Mouse (Mus musculus) lung, adult 2 months (tissue): ENCODE data around the gene Ubqlnl. TPM values are rescaled to one million over a fixed set of nuclear protein-coding genes. Genes with fewer than 3 reads are reported as not detected.

ENCODE experiments used
- DNase-seq: peaks from one replicate; pipeline ENCODE4 v3.0.0; 2022
- H3K4me1 ChIP-seq: fragments of 200-500 bp; 2 replicates; pipeline ENCODE4 v1.6.1; 2011; ENCODE audit warnings: low read length; ENCODE audit not compliant: control insufficient read depth, insufficient read depth
- H3K4me3 ChIP-seq: fragments of 200-500 bp; replicated peaks from 2 replicates; pipeline ENCODE3; 2011; ENCODE audit warnings: low read depth, mild to moderate bottlenecking, control low read depth, low read length; ENCODE audit errors: extremely low read depth
- CTCF ChIP-seq: fragments of 200-500 bp; IDR thresholded peaks from 2 replicates; pipeline ENCODE4 v1.5.1; 2011; ENCODE audit warnings: mild to moderate bottlenecking, low read length, control low read depth; ENCODE audit not compliant: insufficient read depth
- POLR2A ChIP-seq: fragments of 200-500 bp; IDR thresholded peaks from 2 replicates; pipeline ENCODE4 v1.6.1; 2011; ENCODE audit warnings: low read depth, mild to moderate bottlenecking, control low read depth, low read length, borderline replicate concordance; ENCODE audit errors: extremely low read depth
- WGBS: fragments of 180-500 bp; shearing (Covaris S2); methylation state at CpG from one replicate; pipeline ENCODE4 v1.1.7; 2018; 5-methylcytosine and 5-hydroxymethylcytosine counted together
- polyA plus RNA-seq: library from polyadenylated mRNA; depleted of rRNA; stranded (reverse); fragments of >200 nt; gene quantifications from 2 replicates; pipeline ENCODE4 v1.2.3, GENCODE M21; 2012; rRNA removed

Gene Ubqlnl
- polyA plus RNA-seq: not detected in 2 replicates

GRCm38 (mm10) chr7:104150456-104150855 lies at the start of gene Ubqlnl:
TSS of gene Ubqlnl (minus strand) at chr7:104150556.
- 82% methylated on average over 2 of the region's 2 CpGs for WGBS
- Histone ChIP-seq H3K4me3 (no peak within 1 kb of the TSS), H3K4me1 (no peaks in the 10 kb centered on the region)
- no peak for TF ChIP-seq POLR2A
- TF ChIP-seq CTCF: no peak
- DNase-seq: no peak

GRCm38 (mm10) chr7:104199822-104200221 lies 49.5 kb upstream of the Ubqlnl start:
- H3K4me1 ChIP-seq: no peaks in the 10 kb centered on the region
- WGBS: 1% methylated on average over 5 of the region's 5 CpGs
- DNase-seq: peak; percentile 67
- no peak overlapping the region for H3K4me3 ChIP-seq
- no peak for TF ChIP-seq POLR2A
- TF ChIP-seq CTCF: peak; percentile 99

GRCm38 (mm10) chr7:104195885-104196284 lies 45.5 kb upstream of the Ubqlnl start, which contains the start of gene Olfr649:
TSS of gene Olfr649 (minus strand) at chr7:104195985.
- 78% methylated on average over 6 of the region's 6 CpGs for WGBS
- TF ChIP-seq POLR2A: no peak
- TF ChIP-seq CTCF: no peak
- Histone ChIP-seq H3K4me1 (no peaks in the 10 kb centered on the region), H3K4me3 (no peak within 1 kb of the TSS)
- no peak for DNase-seq

GRCm38 (mm10) chr7:104191275-104191674 lies 40.9 kb upstream of the Ubqlnl start:
- H3K4me3 ChIP-seq: no peak overlapping the region
- 54% methylated on average over 9 of the region's 9 CpGs for WGBS
- DNase-seq: no peak
- H3K4me1 ChIP-seq: no peaks in the 10 kb centered on the region
- TF ChIP-seq CTCF (no peak), POLR2A (no peak)

GRCm38 (mm10) chr7:104183292-104183691 lies 32.9 kb upstream of the Ubqlnl start, which contains the start of gene Olfr648:
TSS of gene Olfr648 (minus strand) at chr7:104183392.
- H3K4me1 ChIP-seq: no peaks in the 10 kb centered on the region
- no peak within 1 kb of the TSS for H3K4me3 ChIP-seq
- WGBS: 79% methylated on average over 2 of the region's 2 CpGs
- TF ChIP-seq POLR2A (no peak), CTCF (no peak)
- DNase-seq: no peak

- no peaks in the 10 kb centered on the region for H3K4me1 ChIP-seq
- 83% methylated on average over 1 of the region's 1 CpGs for WGBS
These were observed 28.7 kb upstream of the Ubqlnl start for GRCm38 (mm10) chr7:104179074-104179473.

GRCm38 (mm10) chr7:104178422-104179054 lies 28.2 kb upstream of the Ubqlnl start:
- H3K4me3 ChIP-seq: no peak overlapping the region
- 63% methylated on average over 5 of the region's 5 CpGs for WGBS
- TF ChIP-seq CTCF (no peak), POLR2A (no peak)
- no peaks in the 10 kb centered on the region for H3K4me1 ChIP-seq
- DNase-seq: no peak

More at GRCm38 (mm10) chr7:104179074-104179473, 28.7 kb upstream of the Ubqlnl start:
- no peak overlapping the region for H3K4me3 ChIP-seq
- DNase-seq: no peak
- TF ChIP-seq POLR2A (no peak), CTCF (no peak)

GRCm38 (mm10) chr7:104175085-104175484 lies 24.7 kb upstream of the Ubqlnl start:
- Histone ChIP-seq H3K4me1 (no peaks in the 10 kb centered on the region), H3K4me3 (no peak overlapping the region)
- no peak for DNase-seq
- WGBS: 66% methylated on average over 1 of the region's 1 CpGs
- no peak for TF ChIP-seq CTCF

GRCm38 (mm10) chr7:104169634-104170204 lies 19.4 kb upstream of the Ubqlnl start:
- no peaks in the 10 kb centered on the region for H3K4me1 ChIP-seq
- TF ChIP-seq CTCF: no peak
- TF ChIP-seq POLR2A: no peak
- WGBS: 43% methylated on average over 6 of the region's 6 CpGs
- no peak for DNase-seq
- no peak overlapping the region for H3K4me3 ChIP-seq

- no peak for TF ChIP-seq CTCF
- TF ChIP-seq POLR2A: no peak
- WGBS: 65% methylated on average over 6 of the region's 6 CpGs
- Histone ChIP-seq H3K4me1 (no peaks in the 10 kb centered on the region), H3K4me3 (no peak overlapping the region)
- DNase-seq: no peak
These were observed 16.7 kb upstream of the Ubqlnl start for GRCm38 (mm10) chr7:104167105-104167504.
